Mouse (Mus musculus) MEL (cell line): Measurements from ENCODE around the gene Bbs9.

Experiments used
- CHD2 ChIP-seq: IDR thresholded peaks from 2 replicates; pipeline ENCODE4 v1.6.1; 2011; ENCODE audit warnings: low read length, improper control_type of control experiment
- CTCF ChIP-seq, 3 experiments: IDR thresholded peaks in 2 of 3; conservative IDR thresholded peaks in 1 of 3; 2 replicates each; pipeline ENCODE4 v1.5.1; 2011 to 2012; ENCODE audit warnings: low read length in 3 of 3, low read depth in 2 of 3, mild to moderate bottlenecking in 2 of 3, improper control_type of control experiment in 1 of 3, inconsistent platforms in 1 of 3, mixed read lengths in 1 of 3, moderate library complexity in 1 of 3; ENCODE audit not compliant: control insufficient read depth in 1 of 3, insufficient read depth in 1 of 3, poor library complexity in 1 of 3, severe bottlenecking in 1 of 3
- ETS1 ChIP-seq: IDR thresholded peaks from 2 replicates; pipeline ENCODE4 v1.6.1; 2012; ENCODE audit warnings: low read depth, mild to moderate bottlenecking, inconsistent platforms, low read length, improper control_type of control experiment, moderate library complexity
- GATA1 ChIP-seq: IDR thresholded peaks from 2 replicates; pipeline ENCODE4 v1.6.1; 2011; ENCODE audit warnings: low read depth, low read length, improper control_type of control experiment
- POLR2A ChIP-seq, 2 experiments: IDR thresholded peaks; 2 replicates each; pipeline ENCODE4 v1.6.1; 2011 to 2012; ENCODE audit warnings: low read length in 2 of 2, mild to moderate bottlenecking in 2 of 2, control low read depth in 1 of 2, improper control_type of control experiment in 1 of 2, low read depth in 1 of 2, moderate library complexity in 1 of 2; ENCODE audit not compliant: control insufficient read depth in 1 of 2, insufficient read depth in 1 of 2, poor library complexity in 1 of 2
- POLR2AphosphoS5 ChIP-seq: IDR thresholded peaks from 2 replicates; pipeline ENCODE4 v1.6.1; 2012; ENCODE audit warnings: low read depth, borderline replicate concordance, mild to moderate bottlenecking, inconsistent platforms, low read length, moderate library complexity, mixed read lengths
- SIN3A ChIP-seq: IDR thresholded peaks from 2 replicates; pipeline ENCODE4 v1.6.1; 2012; ENCODE audit warnings: low read length, improper control_type of control experiment, inconsistent platforms

DNA sequence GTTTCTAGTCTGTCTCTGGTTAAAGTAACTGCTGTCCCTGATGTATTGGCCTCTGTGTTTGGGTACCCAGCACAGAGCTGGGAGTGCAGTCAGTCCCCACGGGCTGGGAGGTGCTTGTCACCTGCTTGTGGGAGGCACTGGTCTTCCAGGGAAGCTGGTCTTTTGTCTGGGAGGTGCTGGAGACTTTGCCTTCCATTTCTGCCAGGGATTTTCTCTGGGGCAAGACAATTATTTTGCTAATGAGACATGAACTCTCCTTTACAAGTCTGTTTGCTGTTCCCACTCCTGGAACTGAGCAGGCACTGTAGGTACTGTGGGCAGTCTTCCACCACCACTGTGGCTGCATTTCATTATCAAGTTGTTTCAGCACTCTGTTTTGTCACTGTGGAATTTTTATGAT, 223.0 kb downstream of the Bbs9 start:
- TF ChIP-seq GATA1 = no peak
- TF ChIP-seq POLR2A (IDR thresholded peaks at IDR 0.05; ENCODE audit: control insufficient read depth in 1 of 2, insufficient read depth in 1 of 2, low read depth in 1 of 2, low read length in 2 of 2, poor library complexity in 1 of 2) = no peak
- TF ChIP-seq CTCF (IDR thresholded peaks at IDR 0.05 in 2 of 3, conservative IDR thresholded peaks at IDR 0.05 in 1 of 3; ENCODE audit: control insufficient read depth in 1 of 3, insufficient read depth in 1 of 3, low read depth in 2 of 3, low read length in 3 of 3, poor library complexity in 1 of 3, severe bottlenecking in 1 of 3) = no peak
- TF ChIP-seq POLR2AphosphoS5 = no peak
- no peak for TF ChIP-seq ETS1
- no peak for TF ChIP-seq CHD2
- no peak for TF ChIP-seq SIN3A
